Mouse (Mus musculus) forebrain, embryonic 13.5 days (tissue): Measurements from ENCODE around the gene Tmem259. TPM values are rescaled to one million over a fixed set of nuclear protein-coding genes. Genes with fewer than 3 reads are reported as not detected.
A peak's percentile ranks its signal among the peaks of the same experiment; 100 is the strongest.

Source experiments
- ATAC-seq: fragments of 200-750 bp; cut with Nextera tagmentation; 2 replicates; pipeline ENCODE4 v1.8.0; 2017
- H3K27ac ChIP-seq: fragments of 300-500 bp; sonication (generic); 2 replicates; pipeline ENCODE4 v1.5.1; 2015; ENCODE audit warnings: inconsistent platforms, mild to moderate bottlenecking, moderate library complexity
- H3K27me3 ChIP-seq: fragments of 300-500 bp; sonication (generic); 2 replicates; pipeline ENCODE4 v1.6.1; 2015; ENCODE audit warnings: mild to moderate bottlenecking, inconsistent platforms
- H3K36me3 ChIP-seq: fragments of 300-500 bp; sonication (generic); 2 replicates; pipeline ENCODE4 v1.6.1; 2015; ENCODE audit warnings: mild to moderate bottlenecking, inconsistent platforms; ENCODE audit not compliant: poor library complexity, severe bottlenecking
- H3K4me1 ChIP-seq: fragments of 300-500 bp; sonication (generic); 2 replicates; pipeline ENCODE4 v1.6.1; 2015; ENCODE audit warnings: inconsistent platforms
- H3K4me2 ChIP-seq: fragments of 300-500 bp; sonication (generic); 2 replicates; pipeline ENCODE4 v1.6.1; 2015; ENCODE audit warnings: inconsistent platforms, mild to moderate bottlenecking, moderate library complexity
- H3K4me3 ChIP-seq: fragments of 300-500 bp; sonication (generic); 2 replicates; pipeline ENCODE4 v1.5.1; 2015; ENCODE audit warnings: mild to moderate bottlenecking, inconsistent platforms
- H3K9ac ChIP-seq: fragments of 300-500 bp; sonication (generic); 2 replicates; pipeline ENCODE4 v1.6.1; 2015; ENCODE audit warnings: mild to moderate bottlenecking, inconsistent platforms
- H3K9me3 ChIP-seq: fragments of 300-500 bp; sonication (generic); replicated peaks from 2 replicates; pipeline ENCODE4 v1.6.1; 2016; ENCODE audit warnings: inconsistent platforms
- WGBS: fragments of 180-500 bp; shearing (Covaris S2); methylation state at CpG from one replicate; pipeline ENCODE4 v1.1.7; 2015; 5-methylcytosine and 5-hydroxymethylcytosine counted together
- polyA plus RNA-seq: library from polyadenylated mRNA; unstranded; fragments of >200 nt; fragmentation: Nextera tagmentation; extraction: Ambion mirVana; gene quantifications from 2 replicates; pipeline ENCODE4 v1.2.1, GENCODE M21; 2015

Gene Tmem259
- polyA plus RNA-seq, 1 experiment from 2014 or later: 12.0 TPM

DNA sequence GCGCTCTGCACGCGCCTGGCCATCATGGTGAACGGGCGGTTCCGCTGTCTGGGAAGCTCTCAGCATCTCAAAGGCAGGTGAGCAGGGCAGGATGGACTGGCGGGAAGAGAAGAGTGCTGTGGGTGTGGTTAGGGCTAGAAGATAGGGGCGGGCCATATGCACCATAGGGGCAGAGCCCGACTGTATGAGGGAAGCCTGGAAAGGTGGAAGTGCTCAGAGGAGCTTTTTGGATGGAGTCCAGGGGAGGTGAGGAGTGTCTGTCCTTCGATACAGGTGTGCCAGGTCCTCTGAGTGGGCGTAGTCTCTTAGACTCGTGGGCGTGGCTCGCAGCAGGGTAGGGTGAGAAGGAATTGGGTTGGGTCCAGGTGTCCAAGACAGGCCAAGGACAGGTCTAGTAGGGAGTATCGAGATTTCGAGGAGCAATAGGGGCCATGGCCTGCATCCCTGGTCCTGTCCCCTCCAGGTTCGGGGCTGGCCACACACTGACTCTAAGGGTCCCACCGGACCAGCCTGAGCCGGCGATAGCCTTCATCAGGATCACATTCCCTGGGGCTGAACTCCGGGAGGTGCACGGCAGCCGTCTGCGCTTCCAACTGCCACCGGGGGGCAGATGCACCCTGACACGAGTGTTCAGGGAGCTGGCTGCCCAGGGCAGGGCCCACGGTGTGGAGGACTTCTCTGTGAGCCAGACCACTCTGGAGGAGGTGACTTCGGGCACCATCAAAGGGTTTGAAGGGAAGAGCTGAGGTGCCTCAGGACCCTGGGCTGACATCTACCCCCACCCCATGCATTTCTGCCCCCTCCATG, 30.6 kb upstream of the Tmem259 start:
- peaks cover 75% of the 10 kb centered on the region for H3K27me3 ChIP-seq
- peaks cover 23% of the 10 kb centered on the region for H3K9me3 ChIP-seq
- H3K36me3 ChIP-seq: peaks cover 23% of the 10 kb centered on the region
- ATAC-seq: no peak
- WGBS: 22% methylated on average over 28 of the region's 28 CpGs
- no peak overlapping the region for H3K4me3 ChIP-seq
- H3K27ac ChIP-seq: no peak overlapping the region
- H3K4me2 ChIP-seq: no peak overlapping the region
- H3K9ac ChIP-seq: no peak overlapping the region
- peaks cover 3% of the 10 kb centered on the region for H3K4me1 ChIP-seq

GRCm38 (mm10) chr10:80013609-80014008, 29.5 kb upstream of the Tmem259 start:
- Histone ChIP-seq H3K4me1 (no peaks in the 10 kb centered on the region), H3K27ac (no peak overlapping the region), H3K36me3 (peaks cover 24% of the 10 kb centered on the region), H3K9me3 (peaks cover 25% of the 10 kb centered on the region), H3K9ac (no peak overlapping the region), H3K27me3 (peaks cover 65% of the 10 kb centered on the region), H3K4me3 (no peak overlapping the region), H3K4me2 (no peak overlapping the region)
- ATAC-seq: no peak
- WGBS: 29% methylated on average over 25 of the region's 25 CpGs

DNA sequence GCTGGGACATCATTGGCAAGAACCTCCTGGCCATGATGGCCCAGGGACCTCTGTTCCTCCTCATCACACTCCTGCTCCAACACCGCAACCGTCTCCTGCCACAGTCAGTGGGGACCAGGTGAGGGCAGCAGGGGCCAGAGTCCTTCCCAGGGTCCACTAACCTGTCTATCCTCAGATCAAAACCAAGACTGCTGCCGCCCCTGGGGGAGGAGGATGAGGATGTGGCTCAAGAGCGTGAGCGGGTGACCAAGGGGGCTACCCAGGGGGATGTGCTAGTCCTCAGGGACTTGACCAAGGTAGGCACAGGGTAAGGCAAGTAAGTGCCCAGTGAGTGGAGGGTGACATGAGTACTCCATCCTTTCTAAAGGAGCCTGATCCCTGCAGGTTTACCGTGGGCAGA, 27.6 kb upstream of the Tmem259 start:
- H3K36me3 ChIP-seq: peaks cover 24% of the 10 kb centered on the region
- H3K9me3 ChIP-seq: peaks cover 25% of the 10 kb centered on the region
- peaks cover 56% of the 10 kb centered on the region for H3K27me3 ChIP-seq
- no peaks in the 10 kb centered on the region for H3K4me1 ChIP-seq
- ATAC-seq: no peak
- 82% methylated on average over 6 of the region's 6 CpGs for WGBS
- no peak overlapping the region for H3K9ac ChIP-seq
- no peak overlapping the region for H3K4me2 ChIP-seq
- H3K27ac ChIP-seq: no peak overlapping the region
- no peak overlapping the region for H3K4me3 ChIP-seq

DNA sequence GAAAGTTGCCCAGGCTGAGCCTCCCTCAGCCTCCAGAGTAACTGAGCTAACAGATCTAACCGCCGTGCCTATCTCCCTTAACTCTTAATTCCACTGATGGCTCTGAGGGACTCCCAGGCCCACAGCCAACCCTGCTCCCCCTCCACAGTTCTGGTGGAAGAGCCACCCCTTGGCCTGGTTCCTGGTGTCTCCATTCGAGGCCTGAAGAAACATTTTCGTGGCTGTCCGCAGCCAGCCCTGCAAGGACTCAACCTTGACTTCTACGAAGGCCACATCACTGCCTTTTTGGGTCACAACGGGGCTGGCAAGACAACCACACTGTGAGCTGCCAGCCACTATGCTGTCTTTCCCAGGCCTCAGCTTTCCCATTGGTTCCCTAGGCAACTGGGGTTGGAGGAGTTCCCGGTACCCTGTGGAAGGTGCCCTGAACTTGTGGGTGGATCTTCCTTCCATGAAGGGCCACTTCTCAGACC, 20.1 kb upstream of the Tmem259 start:
- Histone ChIP-seq H3K27me3 (peaks cover 57% of the 10 kb centered on the region), H3K27ac (no peak overlapping the region), H3K4me3 (no peak overlapping the region), H3K4me2 (no peak overlapping the region), H3K9ac (no peak overlapping the region), H3K36me3 (no peaks in the 10 kb centered on the region; the same call in 1 of the 2 replicates), H3K4me1 (no peaks in the 10 kb centered on the region), H3K9me3 (no peaks in the 10 kb centered on the region)
- no peak for ATAC-seq
- WGBS: 88% methylated on average over 8 of the region's 8 CpGs

GRCm38 (mm10) chr10:80003374-80004232, 19.5 kb upstream of the Tmem259 start:
- H3K4me3 ChIP-seq: no peak overlapping the region
- 61% methylated on average over 9 of the region's 9 CpGs for WGBS
- no peaks in the 10 kb centered on the region for H3K9me3 ChIP-seq
- no peak overlapping the region for H3K27ac ChIP-seq
- no peaks in the 10 kb centered on the region for H3K4me1 ChIP-seq
- H3K36me3 ChIP-seq: no peaks in the 10 kb centered on the region
- peaks cover 63% of the 10 kb centered on the region for H3K27me3 ChIP-seq
- ATAC-seq: no peak
- no peak overlapping the region for H3K9ac ChIP-seq
- no peak overlapping the region for H3K4me2 ChIP-seq

GRCm38 (mm10) chr10:80002829-80003228, 18.7 kb upstream of the Tmem259 start:
- peaks cover 7% of the 10 kb centered on the region for H3K4me1 ChIP-seq
- H3K27me3 ChIP-seq: peaks cover 64% of the 10 kb centered on the region
- WGBS: 19% methylated on average over 21 of the region's 21 CpGs
- no peak overlapping the region for H3K4me3 ChIP-seq
- H3K36me3 ChIP-seq: no peaks in the 10 kb centered on the region
- no peaks in the 10 kb centered on the region for H3K9me3 ChIP-seq
- no peak overlapping the region for H3K9ac ChIP-seq
- H3K4me2 ChIP-seq: no peak overlapping the region
- no peak overlapping the region for H3K27ac ChIP-seq
- ATAC-seq: no peak

DNA sequence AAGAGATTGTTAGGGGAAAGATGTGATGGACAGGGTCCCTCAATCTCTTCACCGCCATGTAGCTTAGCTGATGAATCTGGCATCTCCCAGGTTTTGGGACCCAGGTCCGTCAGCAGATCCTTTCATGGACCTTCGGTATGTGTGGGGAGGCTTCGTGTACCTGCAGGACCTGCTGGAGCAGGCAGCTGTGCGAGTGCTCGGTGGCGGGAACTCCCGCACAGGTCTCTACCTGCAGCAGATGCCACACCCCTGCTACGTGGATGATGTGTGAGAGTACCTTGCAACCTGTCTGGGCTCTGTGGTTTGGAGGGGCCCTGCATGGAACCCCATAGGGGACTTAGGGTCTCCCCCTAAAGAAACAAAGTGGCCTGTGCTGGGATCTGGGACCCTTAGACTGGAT, 17.8 kb upstream of the Tmem259 start:
- Histone ChIP-seq H3K4me2 (no peak overlapping the region), H3K27me3 (peaks cover 64% of the 10 kb centered on the region), H3K9me3 (no peaks in the 10 kb centered on the region), H3K4me1 (peaks cover 16% of the 10 kb centered on the region), H3K27ac (no peak overlapping the region), H3K4me3 (no peak overlapping the region), H3K9ac (no peak overlapping the region), H3K36me3 (no peaks in the 10 kb centered on the region)
- WGBS: 76% methylated on average over 9 of the region's 9 CpGs
- ATAC-seq: no peak

DNA sequence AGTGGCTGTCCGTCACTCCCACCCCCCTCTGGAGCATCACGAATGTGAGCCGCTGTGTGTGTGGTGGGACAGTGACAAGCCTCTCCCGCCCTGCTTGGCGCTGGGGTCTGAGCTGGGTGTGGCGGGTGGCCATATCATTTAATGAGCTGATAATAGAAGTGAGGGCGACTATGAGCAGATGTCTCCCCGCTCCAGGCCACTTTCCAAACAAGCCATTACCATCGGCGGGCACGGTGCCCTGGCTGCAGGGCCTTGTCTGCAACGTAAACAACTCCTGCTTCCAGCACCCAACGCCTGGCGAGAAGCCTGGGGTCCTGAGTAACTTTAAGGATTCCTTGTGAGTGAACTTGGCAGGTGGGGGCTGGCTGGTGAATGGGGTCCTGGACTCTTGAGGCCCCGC, 13.7 kb upstream of the Tmem259 start:
- Histone ChIP-seq H3K4me3 (peak overlapping the region; percentile 51), H3K4me2 (peak overlapping the region; percentile 81), H3K4me1 (peaks cover 25% of the 10 kb centered on the region), H3K27me3 (peaks cover 46% of the 10 kb centered on the region), H3K9ac (peak overlapping the region; percentile 63), H3K27ac (peak overlapping the region; percentile 44; the same call in 1 of the 2 replicates), H3K9me3 (no peaks in the 10 kb centered on the region), H3K36me3 (no peaks in the 10 kb centered on the region)
- 6% methylated on average over 15 of the region's 15 CpGs for WGBS
- ATAC-seq: peak; percentile 41

DNA sequence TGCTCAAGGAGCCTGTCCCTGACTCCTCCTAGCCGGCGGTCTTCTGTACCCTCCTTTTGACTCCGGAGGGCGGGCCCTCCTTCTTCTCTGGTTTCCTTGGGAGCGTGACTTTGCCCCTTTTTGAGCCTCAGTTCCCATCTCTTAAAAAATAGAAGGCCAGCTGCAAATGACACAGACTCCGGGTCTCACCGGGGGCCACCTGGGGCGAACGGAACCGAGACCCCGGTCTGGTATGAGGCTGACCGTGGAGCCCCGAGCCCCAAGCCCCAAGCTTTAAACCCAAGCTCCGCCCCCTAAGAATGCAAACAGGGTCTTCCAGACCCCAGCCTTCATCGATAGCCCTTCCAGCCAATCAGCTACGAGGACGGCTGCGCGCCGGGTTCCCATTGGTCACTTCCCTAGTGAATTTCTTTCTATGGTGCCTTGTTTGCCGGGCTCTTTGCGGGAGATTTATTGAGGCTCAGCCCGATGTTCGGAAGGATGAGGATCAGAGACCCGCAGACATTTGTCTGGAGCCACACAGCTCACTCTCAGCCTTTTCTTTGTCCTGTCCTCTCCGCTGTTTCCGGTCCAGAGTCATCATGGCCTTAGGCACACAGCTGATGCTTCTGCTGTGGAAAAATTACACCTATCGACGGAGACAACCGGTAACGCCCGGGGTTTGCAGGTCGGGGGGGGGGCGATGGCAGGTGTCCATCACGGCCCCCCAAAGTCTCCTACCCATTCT, 13.1 kb upstream of the Tmem259 start:
- ATAC-seq: peak; percentile 80
- WGBS: under 1% methylated on average over 35 of the region's 35 CpGs
- peak overlapping the region; percentile 45 for H3K27ac ChIP-seq
- H3K4me3 ChIP-seq: peak overlapping the region; percentile 51
- H3K4me1 ChIP-seq: peaks cover 25% of the 10 kb centered on the region
- no peaks in the 10 kb centered on the region for H3K9me3 ChIP-seq
- H3K36me3 ChIP-seq: no peaks in the 10 kb centered on the region
- H3K27me3 ChIP-seq: peaks cover 40% of the 10 kb centered on the region
- peak overlapping the region; percentile 81 for H3K4me2 ChIP-seq
- peak overlapping the region; percentile 63 for H3K9ac ChIP-seq

- Histone ChIP-seq H3K9ac (peak within 1 kb of the TSS; percentile 63), H3K4me3 (peak within 1 kb of the TSS; percentile 51), H3K27me3 (peaks cover 32% of the 10 kb centered on the region), H3K27ac (peak within 1 kb of the TSS; percentile 52), H3K36me3 (no peaks in the 10 kb centered on the region), H3K4me1 (peaks cover 25% of the 10 kb centered on the region), H3K4me2 (peak within 1 kb of the TSS; percentile 81), H3K9me3 (peaks cover 3% of the 10 kb centered on the region)
- WGBS: under 1% methylated on average over 34 of the region's 34 CpGs
- peak; percentile 89 for ATAC-seq
Measured at GRCm38 (mm10) chr10:79996272-79997033, 12.3 kb upstream of the Tmem259 start, which contains the start of gene Abca7. Gene Abca7, plus strand, starts transcription at chr10:79996494.

- no peak for ATAC-seq
- H3K4me1 ChIP-seq: peaks cover 25% of the 10 kb centered on the region
Measured at GRCm38 (mm10) chr10:79995636-79996035, 11.5 kb upstream of the Tmem259 start.

More at GRCm38 (mm10) chr10:79995636-79996035, 11.5 kb upstream of the Tmem259 start:
- H3K36me3 ChIP-seq: no peaks in the 10 kb centered on the region
- H3K27ac ChIP-seq: no peak overlapping the region
- H3K27me3 ChIP-seq: peaks cover 32% of the 10 kb centered on the region
- no peak overlapping the region; the same call in 1 of the 2 replicates for H3K4me2 ChIP-seq
- WGBS: 92% methylated on average over 1 of the region's 1 CpGs
- 0 out of 2 replicates have a peak overlapping the region, but pooled peaks have one; percentile 51 for H3K4me3 ChIP-seq
- no peak overlapping the region for H3K9ac ChIP-seq
- peaks cover 11% of the 10 kb centered on the region for H3K9me3 ChIP-seq
